Mouse (Mus musculus) left cerebral cortex, postnatal 25 days (tissue): ENCODE measurements around the gene Ceacam14. TPM values are rescaled to one million over a fixed set of nuclear protein-coding genes. Genes with fewer than 3 reads are reported as not detected.

Source experiments
- DNase-seq, 2 experiments: peaks; one replicate each; pipeline ENCODE4 v3.0.0; 2022; ENCODE audit warnings: low spot score in 2 of 2, mixed read lengths in 1 of 2
- intact Hi-C: fragments of 180-260 bp; cut with DNase I; formaldehyde crosslinking; loops from one replicate; pipeline ENCODE4 v1.15.1; 2025
- total RNA-seq, 2 experiments: library from RNA; stranded (reverse); gene quantifications; 2 replicates each; pipeline ENCODE4 v1.2.3; 2021

Ceacam14 gene
- not detected for total RNA-seq

- no peak for DNase-seq
- intact Hi-C loops = no loop called here
These were observed at the start of gene Ceacam14 for GRCm38 (mm10) chr7:17812333-17812732. Gene Ceacam14 (plus strand): TSS chr7:17812633.

Other genes with a start within 250 kb of the Ceacam14 start
- not detected for gene Ceacam5, start 99.4 kb upstream of the Ceacam14 start, total RNA-seq
- gene Gm5155, start 59.1 kb downstream of the Ceacam14 start, total RNA-seq = not detected
- not detected for gene Ceacam11, start 159.5 kb downstream of the Ceacam14 start, total RNA-seq
- not detected for gene Ceacam13, start 197.3 kb downstream of the Ceacam14 start, total RNA-seq